Mouse (Mus musculus): ENCODE data around the gene Ddx10. TPM values are rescaled to one million over a fixed set of nuclear protein-coding genes. Genes with fewer than 3 reads are reported as not detected.

Gene Ddx10
- total and polyA plus RNA-seq, 2 experiments from 2014 or later, result 6.9 to 18.9 TPM

- no peak for DNase-seq (ENCODE audit: low spot score)
- WGBS, result 84% methylated on average over 2 of the region's 2 CpGs
- H3K4me2 ChIP-seq (ENCODE audit: low read depth, low read length), result no peak overlapping the region
- TF ChIP-seq CTCF (IDR thresholded peaks at IDR 0.05; ENCODE audit: low read depth), result no peak
- H3K27ac ChIP-seq, result no peak overlapping the region
- H3K4me1 ChIP-seq (ENCODE audit: insufficient read depth, low read length), result no peaks in the 10 kb centered on the region
- no peaks in the 10 kb centered on the region for H3K9me3 ChIP-seq (ENCODE audit: low read length)
- no peaks in the 10 kb centered on the region for H3K27me3 ChIP-seq (ENCODE audit: insufficient read depth, low read length)
- H3K9ac ChIP-seq (replicated peaks; ENCODE audit: low read length), result no peak overlapping the region
- H3K36me3 ChIP-seq (ENCODE audit: insufficient read depth, low read length), result no peaks in the 10 kb centered on the region
- H3K4me3 ChIP-seq (ENCODE audit: low read length), result no peak overlapping the region
- no peak for ATAC-seq
Observed at GRCm38 (mm10) chr9:53130460-53130859, 117.4 kb downstream of the Ddx10 start.

DNA sequence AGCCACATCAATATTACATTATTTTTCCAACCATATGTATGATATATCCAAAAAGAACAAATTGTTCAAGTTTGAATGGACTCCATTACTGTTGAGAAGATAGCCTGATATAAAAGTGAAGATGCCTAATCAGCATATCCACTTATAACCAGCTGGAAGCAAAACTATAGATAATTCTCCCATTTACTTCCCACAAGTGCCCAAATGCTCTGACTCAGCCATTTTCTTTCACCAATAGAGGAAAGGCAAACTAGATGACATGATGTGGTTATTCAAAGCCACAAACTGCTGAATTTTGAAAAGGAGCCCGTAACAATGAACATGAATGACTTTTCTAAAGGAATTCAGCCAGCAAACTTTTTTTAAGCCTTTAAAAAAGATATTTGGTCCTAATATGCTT is 146.8 kb downstream of the Ddx10 start:
- DNase-seq (ENCODE audit: low spot score), result peak; percentile 4
- ATAC-seq, result no peak
- no peaks in the 10 kb centered on the region for H3K27me3 ChIP-seq (ENCODE audit: insufficient read depth, low read length)
- no peaks in the 10 kb centered on the region for H3K36me3 ChIP-seq (ENCODE audit: insufficient read depth, low read length)
- no peak overlapping the region for H3K27ac ChIP-seq
- H3K4me2 ChIP-seq (ENCODE audit: low read depth, low read length), result no peak overlapping the region
- WGBS, result 79% methylated on average over 1 of the region's 1 CpGs
- H3K9me3 ChIP-seq (ENCODE audit: low read length), result no peaks in the 10 kb centered on the region
- no peak overlapping the region for H3K4me3 ChIP-seq (ENCODE audit: low read length)
- no peaks in the 10 kb centered on the region for H3K4me1 ChIP-seq (ENCODE audit: insufficient read depth, low read length)
- H3K9ac ChIP-seq (replicated peaks; ENCODE audit: low read length), result no peak overlapping the region
- TF ChIP-seq CTCF (IDR thresholded peaks at IDR 0.05; ENCODE audit: low read depth), result no peak

GRCm38 (mm10) chr9:53095319-53096165 is 152.3 kb downstream of the Ddx10 start:
- H3K27me3 ChIP-seq (ENCODE audit: insufficient read depth, low read length), result no peaks in the 10 kb centered on the region
- TF ChIP-seq CTCF (IDR thresholded peaks at IDR 0.05; ENCODE audit: low read depth), result no peak
- no peak overlapping the region for H3K4me2 ChIP-seq (ENCODE audit: low read depth, low read length)
- H3K4me1 ChIP-seq (ENCODE audit: insufficient read depth, low read length), result no peaks in the 10 kb centered on the region
- H3K4me3 ChIP-seq (ENCODE audit: low read length), result no peak overlapping the region
- H3K36me3 ChIP-seq (ENCODE audit: insufficient read depth, low read length), result no peaks in the 10 kb centered on the region
- WGBS, result 64% methylated on average over 5 of the region's 5 CpGs
- no peaks in the 10 kb centered on the region for H3K9me3 ChIP-seq (ENCODE audit: low read length)
- ATAC-seq, result no peak
- H3K9ac ChIP-seq (replicated peaks; ENCODE audit: low read length), result no peak overlapping the region
- peak; percentile 36 for DNase-seq (ENCODE audit: low spot score)
- H3K27ac ChIP-seq, result no peak overlapping the region

GRCm38 (mm10) chr9:53094536-53094935 is 153.3 kb downstream of the Ddx10 start:
- no peaks in the 10 kb centered on the region for H3K4me1 ChIP-seq (ENCODE audit: insufficient read depth, low read length)
- no peaks in the 10 kb centered on the region for H3K27me3 ChIP-seq (ENCODE audit: insufficient read depth, low read length)
- no peak for TF ChIP-seq CTCF (IDR thresholded peaks at IDR 0.05; ENCODE audit: low read depth)
- ATAC-seq (no peak), DNase-seq (ENCODE audit: low spot score) (peak; percentile 32)
- H3K36me3 ChIP-seq (ENCODE audit: insufficient read depth, low read length), result no peaks in the 10 kb centered on the region
- no peak overlapping the region for H3K4me3 ChIP-seq (ENCODE audit: low read length)
- H3K4me2 ChIP-seq (ENCODE audit: low read depth, low read length), result no peak overlapping the region
- H3K27ac ChIP-seq, result no peak overlapping the region
- WGBS, result 68% methylated on average over 7 of the region's 7 CpGs
- H3K9me3 ChIP-seq (ENCODE audit: low read length), result no peaks in the 10 kb centered on the region
- no peak overlapping the region for H3K9ac ChIP-seq (replicated peaks; ENCODE audit: low read length)

- Histone ChIP-seq H3K4me3 (ENCODE audit: low read length) (no peak overlapping the region), H3K9me3 (ENCODE audit: low read length) (no peaks in the 10 kb centered on the region), H3K4me2 (ENCODE audit: low read depth, low read length) (no peak overlapping the region), H3K9ac (replicated peaks; ENCODE audit: low read length) (no peak overlapping the region), H3K4me1 (ENCODE audit: insufficient read depth, low read length) (no peaks in the 10 kb centered on the region), H3K27ac (no peak overlapping the region), H3K36me3 (ENCODE audit: insufficient read depth, low read length) (no peaks in the 10 kb centered on the region), H3K27me3 (ENCODE audit: insufficient read depth, low read length) (no peaks in the 10 kb centered on the region)
- TF ChIP-seq CTCF (IDR thresholded peaks at IDR 0.05; ENCODE audit: low read depth), result no peak
- DNase-seq (ENCODE audit: low spot score) (no peak), ATAC-seq (no peak)
- WGBS, result 68% methylated on average over 3 of the region's 3 CpGs
Observed at GRCm38 (mm10) chr9:53077626-53078025, 170.2 kb downstream of the Ddx10 start.

DNA sequence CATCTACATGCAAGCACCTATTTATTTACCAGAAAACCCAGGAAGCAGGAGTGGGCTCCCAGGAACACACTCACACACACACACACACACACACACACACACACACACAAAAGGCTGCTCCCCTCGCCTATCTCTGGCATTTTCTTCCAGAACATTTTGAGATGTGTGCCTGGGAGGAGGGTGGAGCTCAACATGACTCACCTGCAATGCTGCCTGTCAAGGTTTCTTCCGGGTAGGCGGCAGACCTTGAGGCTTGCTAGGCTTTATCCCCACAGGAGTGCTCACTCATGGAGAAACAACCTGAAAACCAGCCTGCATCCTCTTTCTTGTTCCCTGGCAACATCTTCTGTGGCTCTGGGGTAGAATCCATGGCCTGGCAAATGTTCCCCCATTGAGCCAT is 171.9 kb downstream of the Ddx10 start:
- DNase-seq (ENCODE audit: low spot score) (no peak), ATAC-seq (no peak)
- no peak for TF ChIP-seq CTCF (IDR thresholded peaks at IDR 0.05; ENCODE audit: low read depth)
- Histone ChIP-seq H3K27ac (no peak overlapping the region), H3K4me2 (ENCODE audit: low read depth, low read length) (no peak overlapping the region), H3K9ac (replicated peaks; ENCODE audit: low read length) (no peak overlapping the region), H3K9me3 (ENCODE audit: low read length) (no peaks in the 10 kb centered on the region), H3K36me3 (ENCODE audit: insufficient read depth, low read length) (no peaks in the 10 kb centered on the region), H3K4me1 (ENCODE audit: insufficient read depth, low read length) (no peaks in the 10 kb centered on the region), H3K4me3 (ENCODE audit: low read length) (no peak overlapping the region), H3K27me3 (ENCODE audit: insufficient read depth, low read length) (no peaks in the 10 kb centered on the region)
- WGBS, result 88% methylated on average over 3 of the region's 3 CpGs

- TF ChIP-seq CTCF (IDR thresholded peaks at IDR 0.05; ENCODE audit: low read depth), result no peak
- Histone ChIP-seq H3K4me2 (ENCODE audit: low read depth, low read length) (no peak overlapping the region), H3K9ac (replicated peaks; ENCODE audit: low read length) (no peak overlapping the region), H3K36me3 (ENCODE audit: insufficient read depth, low read length) (no peaks in the 10 kb centered on the region), H3K27me3 (ENCODE audit: insufficient read depth, low read length) (no peaks in the 10 kb centered on the region), H3K4me3 (ENCODE audit: low read length) (no peak overlapping the region), H3K27ac (no peak overlapping the region), H3K9me3 (ENCODE audit: low read length) (no peaks in the 10 kb centered on the region), H3K4me1 (ENCODE audit: insufficient read depth, low read length) (no peaks in the 10 kb centered on the region)
- 86% methylated on average over 3 of the region's 3 CpGs for WGBS
- ATAC-seq, result no peak
- DNase-seq (ENCODE audit: low spot score), result no peak
Observed at GRCm38 (mm10) chr9:53074443-53074842, 173.4 kb downstream of the Ddx10 start.
